Mouse (Mus musculus): ENCODE data around the gene Kctd11. TPM values are rescaled to one million over a fixed set of nuclear protein-coding genes. Genes with fewer than 3 reads are reported as not detected.

Kctd11 gene
- polyA plus RNA-seq, 1 experiment from 2014 or later: 1.0 TPM

DNA sequence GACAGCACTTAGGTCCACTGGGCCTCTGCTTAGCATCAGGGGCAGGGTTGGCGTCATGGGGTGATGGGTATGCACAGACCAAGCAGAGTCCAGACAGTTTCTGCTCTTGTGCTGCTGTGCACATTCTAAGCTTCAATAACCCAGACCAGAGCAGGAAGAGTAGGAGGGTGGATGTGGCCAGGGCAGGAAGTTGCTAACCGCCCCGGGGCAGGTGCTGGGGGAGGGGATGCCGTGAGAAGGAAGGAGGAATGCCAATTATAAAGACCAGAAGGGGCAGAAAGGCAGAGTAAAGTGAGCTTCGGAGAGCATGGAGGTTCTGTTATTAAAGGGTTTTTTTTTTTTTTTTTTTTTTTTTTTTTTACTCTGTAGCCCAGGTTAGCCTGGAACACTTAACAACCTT is 13.5 kb upstream of the Kctd11 start:
- ATAC-seq (ENCODE audit: low FRiP score, low TSS enrichment): no peak
- no peak for DNase-seq
- no peaks in the 10 kb centered on the region for H3K9me3 ChIP-seq (ENCODE audit: control insufficient read depth, low read length)
- no peak overlapping the region for H3K4me3 ChIP-seq (replicated peaks; ENCODE audit: low read depth, low read length)
- H3K4me2 ChIP-seq (ENCODE audit: low read length): no peak overlapping the region
- no peaks in the 10 kb centered on the region for H3K36me3 ChIP-seq (ENCODE audit: control insufficient read depth, insufficient read depth, low read length)
- no peak overlapping the region for H3K9ac ChIP-seq (replicated peaks; ENCODE audit: low read length)
- peaks cover 12% of the 10 kb centered on the region for H3K4me1 ChIP-seq (ENCODE audit: control insufficient read depth, insufficient read depth, low read length)
- no peak overlapping the region for H3K27ac ChIP-seq (replicated peaks; ENCODE audit: low read depth, low read length)
- H3K27me3 ChIP-seq (ENCODE audit: control insufficient read depth, insufficient read depth, low read length): no peaks in the 10 kb centered on the region
- WGBS: 84% methylated on average over 5 of the region's 5 CpGs

GRCm38 (mm10) chr11:69891482-69891881 is 10.3 kb upstream of the Kctd11 start:
- whole genome bisulfite sequencing: 82% methylated on average over 4 of the region's 4 CpGs
- peak; percentile 20 for DNase-seq
- Histone ChIP-seq H3K9me3 (ENCODE audit: control insufficient read depth, low read length) (no peaks in the 10 kb centered on the region), H3K4me3 (replicated peaks; ENCODE audit: low read depth, low read length) (no peak overlapping the region), H3K4me1 (ENCODE audit: control insufficient read depth, insufficient read depth, low read length) (no peaks in the 10 kb centered on the region), H3K4me2 (ENCODE audit: low read length) (no peak overlapping the region), H3K36me3 (ENCODE audit: control insufficient read depth, insufficient read depth, low read length) (no peaks in the 10 kb centered on the region), H3K9ac (replicated peaks; ENCODE audit: low read length) (no peak overlapping the region), H3K27ac (replicated peaks; ENCODE audit: low read depth, low read length) (no peak overlapping the region), H3K27me3 (ENCODE audit: control insufficient read depth, insufficient read depth, low read length) (no peaks in the 10 kb centered on the region)
- ATAC-seq (ENCODE audit: low FRiP score, low TSS enrichment): no peak

DNA sequence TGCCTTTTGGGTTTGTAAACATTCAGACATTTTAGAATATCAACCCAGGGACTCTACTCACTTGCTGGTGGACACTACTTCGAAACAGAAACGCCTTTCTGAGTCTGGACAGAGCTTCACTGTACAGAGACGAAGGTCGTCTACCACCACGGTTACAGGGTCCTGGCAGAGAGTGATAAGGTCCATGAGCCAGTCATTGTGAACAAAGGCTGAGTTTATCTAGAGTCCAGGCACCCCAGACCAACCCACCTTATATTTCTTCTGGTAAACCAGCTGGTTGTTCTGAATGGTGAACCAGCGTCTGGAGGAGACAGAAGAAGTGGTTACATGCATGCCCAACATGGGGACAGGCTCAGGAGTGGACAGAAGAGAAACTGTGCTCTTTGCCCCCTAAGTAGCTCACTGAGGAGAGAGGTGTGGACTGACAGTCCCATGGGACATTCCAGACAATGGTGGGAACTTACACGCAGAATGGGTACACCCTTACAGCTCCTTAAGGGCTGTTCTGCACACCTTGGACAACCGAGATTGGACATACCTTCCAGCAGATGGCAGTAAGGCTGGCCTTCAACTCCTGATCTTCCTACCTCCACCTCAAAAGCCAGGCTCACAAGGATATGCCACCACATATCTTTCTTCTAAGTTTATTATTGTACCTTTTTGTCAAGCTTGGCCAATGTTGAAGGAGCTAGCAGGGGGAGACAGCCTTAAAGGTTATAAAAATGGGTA is 5.9 kb upstream of the Kctd11 start:
- no peaks in the 10 kb centered on the region for H3K4me1 ChIP-seq (ENCODE audit: control insufficient read depth, insufficient read depth, low read length)
- H3K27ac ChIP-seq (replicated peaks; ENCODE audit: low read depth, low read length): no peak overlapping the region
- H3K27me3 ChIP-seq (ENCODE audit: control insufficient read depth, insufficient read depth, low read length): 0 out of 2 replicates have a peak, but pooled peaks cover 6% of the 10 kb centered on the region
- H3K4me3 ChIP-seq (replicated peaks; ENCODE audit: low read depth, low read length): no peak overlapping the region
- H3K9ac ChIP-seq (replicated peaks; ENCODE audit: low read length): no peak overlapping the region
- no peak overlapping the region for H3K4me2 ChIP-seq (ENCODE audit: low read length)
- no peaks in the 10 kb centered on the region for H3K9me3 ChIP-seq (ENCODE audit: control insufficient read depth, low read length)
- ATAC-seq (ENCODE audit: low FRiP score, low TSS enrichment) (no peak), DNase-seq (no peak)
- H3K36me3 ChIP-seq (ENCODE audit: control insufficient read depth, insufficient read depth, low read length): no peaks in the 10 kb centered on the region
- WGBS: 82% methylated on average over 8 of the region's 8 CpGs

GRCm38 (mm10) chr11:69884663-69885062 is 3.5 kb upstream of the Kctd11 start:
- Histone ChIP-seq H3K4me2 (ENCODE audit: low read length) (no peak overlapping the region), H3K36me3 (ENCODE audit: control insufficient read depth, insufficient read depth, low read length) (no peaks in the 10 kb centered on the region), H3K27ac (replicated peaks; ENCODE audit: low read depth, low read length) (no peak overlapping the region), H3K4me3 (replicated peaks; ENCODE audit: low read depth, low read length) (no peak overlapping the region), H3K4me1 (ENCODE audit: control insufficient read depth, insufficient read depth, low read length) (peaks cover 14% of the 10 kb centered on the region), H3K27me3 (ENCODE audit: control insufficient read depth, insufficient read depth, low read length) (peaks cover 17% of the 10 kb centered on the region; the same call in 1 of the 2 replicates), H3K9me3 (ENCODE audit: control insufficient read depth, low read length) (no peaks in the 10 kb centered on the region), H3K9ac (replicated peaks; ENCODE audit: low read length) (no peak overlapping the region)
- WGBS: 85% methylated on average over 8 of the region's 8 CpGs
- DNase-seq (no peak), ATAC-seq (ENCODE audit: low FRiP score, low TSS enrichment) (no peak)

DNA sequence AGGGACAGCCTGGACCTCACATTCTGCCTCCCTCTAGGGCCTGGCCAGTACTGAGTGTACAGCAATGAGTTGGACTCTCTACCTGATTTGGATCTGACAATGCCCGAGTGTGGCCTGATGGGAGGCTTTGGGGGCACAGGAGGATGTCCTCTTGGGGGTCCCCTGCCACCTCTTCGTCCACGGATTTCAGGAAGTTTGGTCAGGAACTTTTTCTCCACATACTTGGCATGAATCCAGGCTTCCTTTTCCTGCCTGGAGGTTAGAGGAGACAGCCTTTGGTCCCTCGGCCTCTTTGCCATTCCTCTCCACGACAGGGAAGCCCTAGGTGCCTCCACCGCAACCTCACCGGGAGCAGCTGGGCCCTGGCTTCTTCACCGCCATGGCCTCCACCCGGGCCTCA is 3.0 kb upstream of the Kctd11 start:
- no peaks in the 10 kb centered on the region for H3K36me3 ChIP-seq (ENCODE audit: control insufficient read depth, insufficient read depth, low read length)
- ATAC-seq (ENCODE audit: low FRiP score, low TSS enrichment) (no peak), DNase-seq (no peak)
- H3K27ac ChIP-seq (replicated peaks; ENCODE audit: low read depth, low read length): no peak overlapping the region
- H3K9ac ChIP-seq (replicated peaks; ENCODE audit: low read length): no peak overlapping the region
- H3K27me3 ChIP-seq (ENCODE audit: control insufficient read depth, insufficient read depth, low read length): peaks cover 17% of the 10 kb centered on the region; the same call in 1 of the 2 replicates
- no peak overlapping the region for H3K4me2 ChIP-seq (ENCODE audit: low read length)
- no peaks in the 10 kb centered on the region for H3K9me3 ChIP-seq (ENCODE audit: control insufficient read depth, low read length)
- H3K4me3 ChIP-seq (replicated peaks; ENCODE audit: low read depth, low read length): no peak overlapping the region
- peaks cover 14% of the 10 kb centered on the region for H3K4me1 ChIP-seq (ENCODE audit: control insufficient read depth, insufficient read depth, low read length)
- 88% methylated on average over 9 of the region's 9 CpGs for WGBS

DNA sequence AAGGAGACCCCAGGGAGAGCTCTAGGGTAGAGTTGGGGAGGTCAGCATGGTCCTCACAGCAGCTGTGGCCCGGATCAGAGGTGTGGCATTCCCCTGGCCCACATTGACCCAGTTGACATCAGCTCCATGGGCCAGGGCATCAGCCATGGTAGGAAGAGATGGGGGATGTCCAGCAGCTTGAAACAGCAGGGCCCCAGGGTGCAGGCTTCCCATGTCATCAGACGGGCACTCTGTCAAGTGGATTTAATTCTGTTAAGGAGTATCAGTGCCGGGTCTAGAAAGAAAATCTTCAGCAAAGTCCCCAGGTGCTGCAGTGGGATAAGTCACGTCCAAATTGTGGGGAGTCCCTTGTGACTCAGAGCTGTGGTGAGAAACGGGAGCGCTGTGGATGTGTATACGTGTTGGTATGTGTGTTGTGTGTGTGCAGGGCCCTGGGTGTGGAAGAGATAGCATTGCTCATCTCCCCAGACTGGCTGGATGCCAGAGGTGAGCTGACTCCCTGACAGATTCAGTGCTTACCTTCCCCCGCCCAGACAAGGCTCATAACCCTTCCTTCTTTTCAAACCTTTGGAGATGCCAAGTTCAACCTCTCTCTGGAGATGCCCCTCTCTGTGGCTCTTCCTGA is 2.4 kb upstream of the Kctd11 start:
- WGBS: 87% methylated on average over 8 of the region's 8 CpGs
- Histone ChIP-seq H3K9ac (replicated peaks; ENCODE audit: low read length) (no peak overlapping the region), H3K4me2 (ENCODE audit: low read length) (no peak overlapping the region), H3K27me3 (ENCODE audit: control insufficient read depth, insufficient read depth, low read length) (peaks cover 17% of the 10 kb centered on the region; the same call in 1 of the 2 replicates), H3K36me3 (ENCODE audit: control insufficient read depth, insufficient read depth, low read length) (no peaks in the 10 kb centered on the region), H3K4me1 (ENCODE audit: control insufficient read depth, insufficient read depth, low read length) (peaks cover 14% of the 10 kb centered on the region), H3K9me3 (ENCODE audit: control insufficient read depth, low read length) (no peaks in the 10 kb centered on the region), H3K4me3 (replicated peaks; ENCODE audit: low read depth, low read length) (no peak overlapping the region), H3K27ac (replicated peaks; ENCODE audit: low read depth, low read length) (no peak overlapping the region)
- no peak for DNase-seq
- ATAC-seq (ENCODE audit: low FRiP score, low TSS enrichment): no peak

DNA sequence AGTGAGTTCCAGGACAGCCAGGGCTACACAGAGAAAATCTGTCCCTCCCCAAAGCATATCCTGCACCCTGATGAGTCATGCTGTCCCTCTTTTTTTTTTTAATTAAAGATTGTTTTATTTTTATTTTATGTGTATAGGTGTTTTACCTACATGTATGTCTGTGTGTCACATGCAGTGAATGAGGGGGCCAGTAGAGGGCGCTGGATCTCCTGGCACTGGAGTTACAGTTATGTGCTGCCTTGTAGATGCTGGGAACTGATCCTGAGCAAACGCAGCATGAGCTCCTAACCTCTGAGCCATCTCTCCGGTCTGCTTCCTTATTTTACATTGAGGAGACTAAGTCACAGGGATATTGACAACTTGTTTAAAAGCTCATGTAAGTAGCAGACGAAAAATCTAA is 1.9 kb upstream of the Kctd11 start:
- no peak for ATAC-seq (ENCODE audit: low FRiP score, low TSS enrichment)
- Histone ChIP-seq H3K36me3 (ENCODE audit: control insufficient read depth, insufficient read depth, low read length) (no peaks in the 10 kb centered on the region), H3K9ac (replicated peaks; ENCODE audit: low read length) (no peak overlapping the region), H3K4me3 (replicated peaks; ENCODE audit: low read depth, low read length) (no peak overlapping the region), H3K4me1 (ENCODE audit: control insufficient read depth, insufficient read depth, low read length) (peaks cover 14% of the 10 kb centered on the region), H3K9me3 (ENCODE audit: control insufficient read depth, low read length) (no peaks in the 10 kb centered on the region), H3K27me3 (ENCODE audit: control insufficient read depth, insufficient read depth, low read length) (peaks cover 17% of the 10 kb centered on the region; the same call in 1 of the 2 replicates), H3K4me2 (ENCODE audit: low read length) (no peak overlapping the region), H3K27ac (replicated peaks; ENCODE audit: low read depth, low read length) (no peak overlapping the region)
- DNase-seq: no peak
- 61% methylated on average over 4 of the region's 4 CpGs for WGBS

DNA sequence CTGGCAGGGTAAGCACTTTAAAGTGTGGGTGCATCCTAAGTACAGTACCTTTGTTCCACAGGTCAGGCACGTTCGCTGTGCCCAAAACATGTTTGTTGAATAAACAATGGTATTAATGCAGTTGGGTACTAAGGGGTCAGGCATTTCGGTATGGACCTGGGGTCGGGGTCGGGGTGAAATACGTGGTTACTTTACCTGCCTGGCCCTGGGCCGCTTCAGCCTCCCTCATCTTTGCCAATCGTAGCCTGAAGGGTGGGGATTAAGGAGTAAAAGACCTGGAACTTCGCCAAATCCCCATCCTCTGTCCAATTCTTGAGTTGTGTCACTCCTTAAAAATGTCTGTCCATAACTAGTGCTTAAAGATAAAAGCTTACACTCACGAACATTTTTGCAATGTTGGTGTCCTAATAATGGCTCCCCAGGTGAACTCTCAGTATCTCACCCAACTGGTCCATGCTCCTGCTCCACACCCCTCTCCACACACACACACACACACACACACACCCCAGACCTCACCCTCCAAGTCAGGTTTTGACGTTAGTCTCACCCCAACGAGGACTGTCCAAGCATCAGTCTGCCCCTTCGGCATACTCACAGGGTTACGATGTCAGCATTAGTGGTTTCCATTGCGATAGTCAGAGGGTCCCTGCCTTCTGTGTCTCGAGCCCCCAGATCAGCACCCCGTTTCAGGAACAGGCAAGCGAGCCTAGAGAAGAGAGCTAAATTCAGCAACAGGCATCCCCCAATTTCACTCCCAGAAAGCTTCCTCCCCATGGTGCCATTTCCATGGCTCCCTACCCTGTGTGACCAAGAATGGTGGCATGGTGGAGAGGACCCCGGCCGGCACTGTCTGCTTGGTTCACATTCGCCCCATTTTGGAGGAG is 823 bp upstream of the Kctd11 start:
- H3K4me1 ChIP-seq (ENCODE audit: control insufficient read depth, insufficient read depth, low read length): peaks cover 14% of the 10 kb centered on the region
- H3K36me3 ChIP-seq (ENCODE audit: control insufficient read depth, insufficient read depth, low read length): no peaks in the 10 kb centered on the region
- H3K9ac ChIP-seq (replicated peaks; ENCODE audit: low read length): peak overlapping the region; percentile 44; the same call in 1 of the 2 replicates
- H3K9me3 ChIP-seq (ENCODE audit: control insufficient read depth, low read length): no peaks in the 10 kb centered on the region
- H3K27ac ChIP-seq (replicated peaks; ENCODE audit: low read depth, low read length): no peak overlapping the region
- H3K4me2 ChIP-seq (ENCODE audit: low read length): peak overlapping the region; percentile 69
- ATAC-seq (ENCODE audit: low FRiP score, low TSS enrichment) (no peak), DNase-seq (no peak)
- peaks cover 17% of the 10 kb centered on the region; the same call in 1 of the 2 replicates for H3K27me3 ChIP-seq (ENCODE audit: control insufficient read depth, insufficient read depth, low read length)
- H3K4me3 ChIP-seq (replicated peaks; ENCODE audit: low read depth, low read length): peak overlapping the region; percentile 40
- WGBS: 58% methylated on average over 21 of the region's 21 CpGs
